Comparison of ENCODE assay signal across 10 mouse cellular contexts in genomic region chr4:106622030-106622493, GRCm38 (mm10). TPM values are rescaled to one million over a fixed set of nuclear protein-coding genes. Genes with fewer than 3 reads are reported as not detected.
DNase-seq lines count a peak whose midpoint lies in the region; ATAC-seq and TF ChIP-seq lines count a peak whose summit lies in the region.
"Had no signal": no experiment of that assay in that cellular context is flagged by ENCODE, and none has a peak within 500 bp of the region (broad histone marks: within the 10 kb centered on the region; RNA-seq: fewer than 3 reads in every experiment).

TSS of gene Ttc22 (plus strand) at chr4:106622432.

- intact Hi-C loops in gastrocnemius, postnatal 14 days (cut with DNase I; ENCODE audit: low total_unique reads): no loop called here

- peak within 1 kb of the TSS; percentile 12 for H3K4me3 ChIP-seq in lung, adult 2 months (replicated peaks; ENCODE audit: extremely low read depth, low read depth, low read length)
- no peak within 1 kb of the TSS for H3K4me3 ChIP-seq in forebrain, embryonic 13.5 days
- H3K4me3 ChIP-seq: neural tube, embryonic 12.5 days had no signal

- peaks cover 44% of the 10 kb centered on the region for H3K27me3 ChIP-seq in forebrain, embryonic 13.5 days

- no peak within 1 kb of the TSS for H3K4me2 ChIP-seq in forebrain, embryonic 13.5 days
- H3K4me2 ChIP-seq: neural tube, embryonic 12.5 days had no signal

- no peak for ATAC-seq in forebrain, embryonic 13.5 days

- WGBS in lung, adult 2 months: 18% methylated on average over 16 of the region's 16 CpGs
- WGBS in forebrain, embryonic 13.5 days: 38% methylated on average over 16 of the region's 16 CpGs

- no peak within 1 kb of the TSS for H3K27ac ChIP-seq in forebrain, embryonic 13.5 days
- H3K27ac ChIP-seq: neural tube, embryonic 12.5 days had no signal

- TF ChIP-seq CTCF in lung, adult 2 months (IDR thresholded peaks at IDR 0.05; ENCODE audit: insufficient read depth, low read length): no peak

- H3K9ac ChIP-seq in forebrain, embryonic 13.5 days: no peak within 1 kb of the TSS
- H3K9ac ChIP-seq: neural tube, embryonic 12.5 days had no signal

- DNase-seq in cerebellum, postnatal 10 days: peak; percentile 74 to 80
- no peak for DNase-seq in cerebellum, postnatal 36 days
- peak; percentile 69 to 70 for DNase-seq in urinary bladder, adult 18-20 months (ENCODE audit: low spot score in 2 of 2)
- no peak for DNase-seq in urinary bladder, postnatal 10 days (ENCODE audit: low spot score)
- DNase-seq in lung, adult 2 months: peak; percentile 69
- DNase-seq in thymus, postnatal 4 days: no peak
- no peak for DNase-seq in gastrocnemius, postnatal 14 days

- no peak for TF ChIP-seq POLR2A in lung, adult 2 months (IDR thresholded peaks at IDR 0.05; ENCODE audit: borderline replicate concordance, extremely low read depth, low read depth, low read length)

- no peaks in the 10 kb centered on the region for H3K9me3 ChIP-seq in forebrain, embryonic 13.5 days (replicated peaks)
- H3K9me3 ChIP-seq: neural tube, embryonic 12.5 days had no signal

- H3K36me3 ChIP-seq in forebrain, embryonic 13.5 days (ENCODE audit: poor library complexity, severe bottlenecking): no peaks in the 10 kb centered on the region
- H3K36me3 ChIP-seq: neural tube, embryonic 12.5 days had no signal

- no peaks in the 10 kb centered on the region for H3K4me1 ChIP-seq in lung, adult 2 months (ENCODE audit: control insufficient read depth, insufficient read depth, low read length)
- H3K4me1 ChIP-seq in forebrain, embryonic 13.5 days: peaks cover 6% of the 10 kb centered on the region

RNA-seq across cellular contexts. Expression of gene Ttc22, which starts in this region (rescaled TPM):
- polyA plus RNA-seq in lung, adult 2 months (2012; rRNA removed): 1.8 and 8.2 TPM in 2 replicates
- total RNA-seq in gastrocnemius, postnatal 14 days (2021): under 1 TPM; 0.09 to 0.10 TPM
- 0.14 and 0.25 TPM in 2 replicates for polyA plus RNA-seq in forebrain, embryonic 13.5 days (2015; fragmentation: Nextera tagmentation; extraction: Ambion mirVana)
- total RNA-seq: heart, adult 18-20 months had no signal

Comparison
In these comparisons a context has a peak if more than half of its experiments do, and no peak if none do; other contexts are left out.
1. DNase-seq: peak in cerebellum, postnatal 10 days (2 of 2), urinary bladder, adult 18-20 months (2 of 2) and lung, adult 2 months (single experiment); none in cerebellum, postnatal 36 days (0 of 2), urinary bladder, postnatal 10 days (single experiment), thymus, postnatal 4 days (single experiment) and gastrocnemius, postnatal 14 days (single experiment).